Mouse (Mus musculus): Measurements from ENCODE around the gene Erich3. TPM values are rescaled to one million over a fixed set of nuclear protein-coding genes. Genes with fewer than 3 reads are reported as not detected.

Erich3 gene
- polyA plus RNA-seq, 1 experiment, result 147 TPM

DNA sequence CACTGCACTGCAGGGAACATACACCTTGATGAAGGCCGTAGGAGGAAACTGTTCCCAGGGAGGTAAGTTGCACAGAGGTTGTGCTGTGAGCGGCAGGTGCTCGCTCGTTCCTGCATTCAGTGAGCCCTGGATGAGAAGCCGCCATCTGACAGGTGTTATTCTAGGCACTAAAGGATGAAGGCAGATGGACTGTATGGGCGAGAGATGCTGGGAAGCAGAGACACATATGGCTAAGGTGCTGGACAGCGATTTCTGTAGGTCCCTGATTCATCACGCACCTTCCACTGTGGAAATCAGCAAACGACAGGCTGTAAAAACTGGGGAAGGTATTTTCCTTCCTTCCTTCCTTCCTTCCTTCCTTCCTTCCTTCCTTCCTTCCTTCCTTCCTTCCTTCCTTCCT lies 148.2 kb downstream of the Erich3 start:
- no peaks in the 10 kb centered on the region for H3K27me3 ChIP-seq (ENCODE audit: control insufficient read depth, insufficient read depth, low read length)
- H3K4me3 ChIP-seq (ENCODE audit: control insufficient read depth, low read depth, low read length), result no peak overlapping the region
- no peak for TF ChIP-seq POLR2A (IDR thresholded peaks at IDR 0.05; ENCODE audit: control insufficient read depth, low read depth, low read length)
- no peak for TF ChIP-seq CTCF (IDR thresholded peaks at IDR 0.05; ENCODE audit: control insufficient read depth, insufficient read depth, insufficient replicate concordance, low read depth, low read length)
- H3K36me3 ChIP-seq (ENCODE audit: control insufficient read depth, insufficient read depth, low read length), result no peaks in the 10 kb centered on the region
- H3K27ac ChIP-seq (ENCODE audit: control insufficient read depth, insufficient read depth, low read depth, low read length), result no peak overlapping the region
- no peaks in the 10 kb centered on the region for H3K4me1 ChIP-seq (ENCODE audit: control insufficient read depth, insufficient read depth, low read length)

DNA sequence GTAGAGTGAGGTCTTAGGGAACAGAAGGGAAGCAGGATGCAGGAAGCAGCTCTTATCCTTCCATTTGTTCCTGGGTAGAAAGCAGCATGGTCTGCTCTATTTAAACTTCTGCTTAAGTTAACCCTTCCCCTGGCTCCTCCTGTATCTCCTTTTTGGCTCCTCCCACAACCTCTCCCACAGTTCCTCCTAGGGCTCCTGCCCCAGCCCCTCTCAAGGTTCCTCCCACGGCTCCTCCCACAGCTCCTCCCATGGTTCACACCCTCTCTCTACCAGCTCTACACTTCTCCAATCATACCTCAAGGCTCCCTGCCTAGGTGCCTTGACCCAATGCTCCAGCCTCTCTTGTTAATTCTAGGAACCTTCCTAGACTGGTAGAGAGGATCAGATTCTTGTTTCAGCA lies 149.2 kb downstream of the Erich3 start:
- no peak for TF ChIP-seq POLR2A (IDR thresholded peaks at IDR 0.05; ENCODE audit: control insufficient read depth, low read depth, low read length)
- no peak for TF ChIP-seq CTCF (IDR thresholded peaks at IDR 0.05; ENCODE audit: control insufficient read depth, insufficient read depth, insufficient replicate concordance, low read depth, low read length)
- no peak overlapping the region for H3K27ac ChIP-seq (ENCODE audit: control insufficient read depth, insufficient read depth, low read depth, low read length)
- H3K36me3 ChIP-seq (ENCODE audit: control insufficient read depth, insufficient read depth, low read length), result no peaks in the 10 kb centered on the region
- no peaks in the 10 kb centered on the region for H3K27me3 ChIP-seq (ENCODE audit: control insufficient read depth, insufficient read depth, low read length)
- peaks cover 2% of the 10 kb centered on the region; the same call in 1 of the 2 replicates for H3K4me1 ChIP-seq (ENCODE audit: control insufficient read depth, insufficient read depth, low read length)
- H3K4me3 ChIP-seq (ENCODE audit: control insufficient read depth, low read depth, low read length), result no peak overlapping the region

DNA sequence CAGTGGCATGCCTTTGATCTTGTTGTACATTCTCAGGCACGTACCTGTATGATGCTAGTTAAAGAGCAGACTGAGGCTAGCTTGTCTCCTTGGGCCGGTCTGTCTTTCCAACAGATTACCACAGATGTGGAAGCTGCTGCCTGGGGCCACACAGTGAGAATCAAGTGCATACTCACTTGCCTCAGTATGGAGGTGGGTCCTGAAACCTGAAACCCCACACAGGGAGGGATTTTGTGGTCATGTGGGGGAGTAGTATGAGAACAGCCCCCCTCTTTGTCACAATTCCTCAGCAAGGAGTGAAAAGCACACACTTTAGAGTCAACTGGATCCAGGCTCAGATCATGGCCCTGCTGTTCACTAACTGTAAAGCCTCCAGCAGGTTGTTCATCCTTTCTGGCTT lies 151.9 kb downstream of the Erich3 start:
- Histone ChIP-seq H3K4me1 (ENCODE audit: control insufficient read depth, insufficient read depth, low read length) (peaks cover 2% of the 10 kb centered on the region; the same call in 1 of the 2 replicates), H3K36me3 (ENCODE audit: control insufficient read depth, insufficient read depth, low read length) (no peaks in the 10 kb centered on the region), H3K4me3 (ENCODE audit: control insufficient read depth, low read depth, low read length) (no peak overlapping the region), H3K27me3 (ENCODE audit: control insufficient read depth, insufficient read depth, low read length) (no peaks in the 10 kb centered on the region), H3K27ac (ENCODE audit: control insufficient read depth, insufficient read depth, low read depth, low read length) (no peak overlapping the region)
- TF ChIP-seq CTCF (IDR thresholded peaks at IDR 0.05; ENCODE audit: control insufficient read depth, insufficient read depth, insufficient replicate concordance, low read depth, low read length), result no peak
- TF ChIP-seq POLR2A (IDR thresholded peaks at IDR 0.05; ENCODE audit: control insufficient read depth, low read depth, low read length), result no peak

DNA sequence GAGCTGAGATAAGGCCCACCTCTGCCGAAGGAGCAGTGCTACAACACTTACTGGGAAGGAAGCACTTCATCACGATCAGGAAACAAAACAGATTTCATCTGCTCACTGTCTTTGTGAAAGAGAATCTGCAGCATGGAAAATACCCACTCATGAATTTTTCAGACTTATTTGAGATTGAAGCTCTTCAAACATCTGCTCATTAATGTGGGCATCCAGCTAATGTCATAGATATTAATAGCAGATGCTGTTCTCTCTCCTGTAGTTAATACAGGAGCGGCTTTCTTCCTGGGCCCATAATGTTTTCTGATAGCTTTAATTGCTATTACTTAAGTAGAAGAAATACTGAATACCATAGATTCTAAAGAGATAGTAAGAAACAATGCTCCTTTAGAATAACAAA lies 152.6 kb downstream of the Erich3 start:
- H3K4me3 ChIP-seq (ENCODE audit: control insufficient read depth, low read depth, low read length), result no peak overlapping the region
- no peak for TF ChIP-seq CTCF (IDR thresholded peaks at IDR 0.05; ENCODE audit: control insufficient read depth, insufficient read depth, insufficient replicate concordance, low read depth, low read length)
- no peak for TF ChIP-seq POLR2A (IDR thresholded peaks at IDR 0.05; ENCODE audit: control insufficient read depth, low read depth, low read length)
- H3K4me1 ChIP-seq (ENCODE audit: control insufficient read depth, insufficient read depth, low read length), result peaks cover 2% of the 10 kb centered on the region; the same call in 1 of the 2 replicates
- H3K36me3 ChIP-seq (ENCODE audit: control insufficient read depth, insufficient read depth, low read length), result no peaks in the 10 kb centered on the region
- H3K27me3 ChIP-seq (ENCODE audit: control insufficient read depth, insufficient read depth, low read length), result no peaks in the 10 kb centered on the region
- H3K27ac ChIP-seq (ENCODE audit: control insufficient read depth, insufficient read depth, low read depth, low read length), result no peak overlapping the region

DNA sequence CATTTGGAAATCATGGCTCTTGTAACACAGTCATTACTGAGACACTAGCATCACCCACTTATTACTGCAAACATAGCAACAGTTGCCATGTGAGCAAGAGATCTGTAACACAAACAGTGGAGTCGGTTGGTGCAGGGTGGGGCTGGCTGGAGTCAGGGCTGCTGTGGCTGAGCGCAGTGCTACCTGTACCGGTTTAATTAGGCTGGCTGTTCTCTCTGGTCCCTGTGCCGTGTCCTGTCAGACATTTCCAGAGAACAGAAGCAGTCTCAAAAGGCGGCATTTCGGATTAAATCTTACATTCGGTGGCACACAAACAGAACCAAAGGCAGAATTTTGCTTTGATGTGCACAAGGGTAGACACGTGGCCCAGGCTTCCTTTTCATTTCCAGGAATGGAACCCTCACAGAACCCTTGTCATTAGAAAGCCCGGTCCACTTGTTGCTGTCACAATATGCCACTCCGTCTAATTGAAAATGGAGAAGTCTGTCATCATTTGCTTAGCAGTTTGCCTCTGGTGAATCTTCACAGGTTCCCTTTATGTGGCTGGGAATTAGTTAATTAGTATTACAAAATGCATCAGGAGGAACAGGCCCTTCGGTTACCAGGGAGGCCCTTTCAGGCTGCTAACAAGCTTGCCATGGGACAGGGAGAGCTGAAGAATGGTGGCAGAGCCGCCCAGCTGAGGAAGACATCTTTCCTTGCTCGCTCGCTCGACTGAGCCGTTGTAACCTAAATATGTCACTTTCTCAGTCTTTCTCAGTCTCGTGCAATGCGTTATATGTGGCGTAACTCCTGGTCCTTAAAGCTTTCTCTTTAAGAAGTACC lies 153.4 kb downstream of the Erich3 start:
- Histone ChIP-seq H3K4me3 (ENCODE audit: control insufficient read depth, low read depth, low read length) (no peak overlapping the region), H3K27ac (ENCODE audit: control insufficient read depth, insufficient read depth, low read depth, low read length) (no peak overlapping the region), H3K4me1 (ENCODE audit: control insufficient read depth, insufficient read depth, low read length) (peaks cover 2% of the 10 kb centered on the region; the same call in 1 of the 2 replicates), H3K27me3 (ENCODE audit: control insufficient read depth, insufficient read depth, low read length) (no peaks in the 10 kb centered on the region), H3K36me3 (ENCODE audit: control insufficient read depth, insufficient read depth, low read length) (no peaks in the 10 kb centered on the region)
- TF ChIP-seq CTCF (IDR thresholded peaks at IDR 0.05; ENCODE audit: control insufficient read depth, insufficient read depth, insufficient replicate concordance, low read depth, low read length) (no peak), POLR2A (IDR thresholded peaks at IDR 0.05; ENCODE audit: control insufficient read depth, low read depth, low read length) (no peak)

Other genes starting within 250 kb of the Erich3 start
- gene Cryz, start 67.1 kb upstream of the Erich3 start, polyA plus RNA-seq (2012; rRNA removed), result 4.0 and 4.2 TPM in 2 replicates
- 2.9 and 7.6 TPM in 2 replicates for gene Tyw3, start 66.8 kb upstream of the Erich3 start, polyA plus RNA-seq (2012; rRNA removed)